Mouse (Mus musculus) ES-Bruce4 (cell line): ENCODE measurements around the gene Shb. TPM values are rescaled to one million over a fixed set of nuclear protein-coding genes. Genes with fewer than 3 reads are reported as not detected.
A peak's percentile ranks its signal among the peaks of the same experiment; 100 is the strongest.

Source experiments
- H3K27ac ChIP-seq: 2 replicates; pipeline ENCODE4 v1.5.1; 2012; ENCODE audit warnings: low read length, inconsistent platforms; ENCODE audit not compliant: insufficient read depth
- H3K27me3 ChIP-seq: 2 replicates; pipeline ENCODE4 v1.6.1; 2012; ENCODE audit warnings: mild to moderate bottlenecking, low read length, inconsistent platforms; ENCODE audit not compliant: control insufficient read depth, poor library complexity, insufficient read depth, severe bottlenecking
- H3K36me3 ChIP-seq: 2 replicates; pipeline ENCODE4 v1.6.1; 2012; ENCODE audit warnings: inconsistent platforms, mild to moderate bottlenecking, low read length, moderate library complexity; ENCODE audit not compliant: control insufficient read depth, poor library complexity, insufficient read depth, severe bottlenecking
- H3K4me1 ChIP-seq: one replicate; pipeline ENCODE4 v1.8.1; 2011; ENCODE audit warnings: low read length; ENCODE audit not compliant: control insufficient read depth, insufficient read depth
- H3K4me3 ChIP-seq: 2 replicates; pipeline ENCODE4 v1.5.1; 2011; ENCODE audit warnings: low read depth, mild to moderate bottlenecking, low read length
- H3K9ac ChIP-seq: 2 replicates; pipeline ENCODE4 v1.6.1; 2012; ENCODE audit warnings: low read depth, mild to moderate bottlenecking, inconsistent platforms; ENCODE audit not compliant: poor library complexity, severe bottlenecking
- H3K9me3 ChIP-seq: replicated peaks from 2 replicates; pipeline ENCODE4 v1.6.1; 2012; ENCODE audit warnings: mild to moderate bottlenecking, low read length, inconsistent platforms; ENCODE audit not compliant: control insufficient read depth, poor library complexity, insufficient read depth, severe bottlenecking
- CTCF ChIP-seq: IDR thresholded peaks from one replicate; pipeline ENCODE4 v1.8.1; 2011; ENCODE audit warnings: low read depth, low read length
- EP300 ChIP-seq: IDR thresholded peaks from 2 replicates; pipeline ENCODE4 v1.6.1; 2011; ENCODE audit warnings: low read depth, low read length; ENCODE audit not compliant: insufficient read depth
- POLR2A ChIP-seq: IDR thresholded peaks from one replicate; pipeline ENCODE4 v1.8.1; 2011; ENCODE audit warnings: low read length; ENCODE audit not compliant: insufficient read depth
- polyA plus RNA-seq: library from polyadenylated mRNA; stranded (reverse); fragments of >200 nt; gene quantifications from 2 replicates; pipeline ENCODE4 v1.2.4, GENCODE M21; 2011; ENCODE audit warnings: low read depth; ENCODE audit not compliant: missing spikeins, insufficient read depth, insufficient read length

Gene Shb
- polyA plus RNA-seq, 1 experiment, result 27.4 TPM

- Histone ChIP-seq H3K9ac (no peak overlapping the region), H3K4me3 (no peak overlapping the region), H3K27me3 (no peaks in the 10 kb centered on the region), H3K4me1 (no peaks in the 10 kb centered on the region), H3K27ac (no peak overlapping the region), H3K9me3 (no peaks in the 10 kb centered on the region), H3K36me3 (no peaks in the 10 kb centered on the region)
- TF ChIP-seq POLR2A, result no peak
- TF ChIP-seq EP300, result no peak
- TF ChIP-seq CTCF, result no peak
Observed at GRCm38 (mm10) chr4:45558211-45558610, 25.9 kb upstream of the Shb start.

GRCm38 (mm10) chr4:45552571-45552970, 20.3 kb upstream of the Shb start:
- Histone ChIP-seq H3K9me3 (no peaks in the 10 kb centered on the region), H3K9ac (no peak overlapping the region), H3K36me3 (no peaks in the 10 kb centered on the region), H3K4me3 (no peak overlapping the region), H3K4me1 (no peaks in the 10 kb centered on the region), H3K27me3 (no peaks in the 10 kb centered on the region), H3K27ac (no peak overlapping the region)
- TF ChIP-seq EP300, result no peak
- TF ChIP-seq CTCF, result no peak
- no peak for TF ChIP-seq POLR2A

- no peaks in the 10 kb centered on the region for H3K4me1 ChIP-seq
- no peaks in the 10 kb centered on the region for H3K9me3 ChIP-seq
- TF ChIP-seq POLR2A, result no peak
- no peak for TF ChIP-seq CTCF
- TF ChIP-seq EP300, result no peak
- no peak overlapping the region for H3K9ac ChIP-seq
- H3K4me3 ChIP-seq, result no peak overlapping the region
- H3K36me3 ChIP-seq, result no peaks in the 10 kb centered on the region
- no peaks in the 10 kb centered on the region for H3K27me3 ChIP-seq
- H3K27ac ChIP-seq, result no peak overlapping the region
Observed at GRCm38 (mm10) chr4:45550970-45551369, 18.7 kb upstream of the Shb start.

- Histone ChIP-seq H3K27ac (no peak overlapping the region), H3K9ac (no peak overlapping the region), H3K9me3 (no peaks in the 10 kb centered on the region), H3K27me3 (no peaks in the 10 kb centered on the region), H3K36me3 (no peaks in the 10 kb centered on the region), H3K4me3 (no peak overlapping the region), H3K4me1 (no peaks in the 10 kb centered on the region)
- TF ChIP-seq POLR2A (no peak), EP300 (no peak), CTCF (peak; percentile 39)
Observed at GRCm38 (mm10) chr4:45549514-45549913, 17.2 kb upstream of the Shb start.

GRCm38 (mm10) chr4:45545851-45546250, 13.6 kb upstream of the Shb start:
- H3K9me3 ChIP-seq, result no peaks in the 10 kb centered on the region
- no peak overlapping the region for H3K27ac ChIP-seq
- H3K36me3 ChIP-seq, result no peaks in the 10 kb centered on the region
- H3K4me3 ChIP-seq, result no peak overlapping the region
- H3K9ac ChIP-seq, result no peak overlapping the region
- H3K4me1 ChIP-seq, result no peaks in the 10 kb centered on the region
- no peak for TF ChIP-seq CTCF
- TF ChIP-seq POLR2A, result no peak
- TF ChIP-seq EP300, result no peak
- H3K27me3 ChIP-seq, result no peaks in the 10 kb centered on the region

GRCm38 (mm10) chr4:45543481-45544051, 11.3 kb upstream of the Shb start:
- Histone ChIP-seq H3K27me3 (no peaks in the 10 kb centered on the region), H3K27ac (no peak overlapping the region)
- TF ChIP-seq EP300, result no peak
- TF ChIP-seq CTCF, result no peak
- no peak for TF ChIP-seq POLR2A

More at GRCm38 (mm10) chr4:45543481-45544051, 11.3 kb upstream of the Shb start:
- H3K9me3 ChIP-seq, result no peaks in the 10 kb centered on the region
- no peak overlapping the region for H3K4me3 ChIP-seq
- no peak overlapping the region for H3K9ac ChIP-seq
- no peaks in the 10 kb centered on the region for H3K36me3 ChIP-seq
- H3K4me1 ChIP-seq, result no peaks in the 10 kb centered on the region
